Mouse (Mus musculus): Measurements from ENCODE around the gene Gm28048. TPM values are rescaled to one million over a fixed set of nuclear protein-coding genes. Genes with fewer than 3 reads are reported as not detected.

The Gm28048 gene
- 26.7 TPM for polyA plus RNA-seq (2014; fragmentation: Illumina TruSeq; extraction: RNeasy Lipid Tissue Mini Kit (QIAGEN cat#74804); ENCODE audit: insufficient read depth, low read depth, low replicate concordance)

DNA sequence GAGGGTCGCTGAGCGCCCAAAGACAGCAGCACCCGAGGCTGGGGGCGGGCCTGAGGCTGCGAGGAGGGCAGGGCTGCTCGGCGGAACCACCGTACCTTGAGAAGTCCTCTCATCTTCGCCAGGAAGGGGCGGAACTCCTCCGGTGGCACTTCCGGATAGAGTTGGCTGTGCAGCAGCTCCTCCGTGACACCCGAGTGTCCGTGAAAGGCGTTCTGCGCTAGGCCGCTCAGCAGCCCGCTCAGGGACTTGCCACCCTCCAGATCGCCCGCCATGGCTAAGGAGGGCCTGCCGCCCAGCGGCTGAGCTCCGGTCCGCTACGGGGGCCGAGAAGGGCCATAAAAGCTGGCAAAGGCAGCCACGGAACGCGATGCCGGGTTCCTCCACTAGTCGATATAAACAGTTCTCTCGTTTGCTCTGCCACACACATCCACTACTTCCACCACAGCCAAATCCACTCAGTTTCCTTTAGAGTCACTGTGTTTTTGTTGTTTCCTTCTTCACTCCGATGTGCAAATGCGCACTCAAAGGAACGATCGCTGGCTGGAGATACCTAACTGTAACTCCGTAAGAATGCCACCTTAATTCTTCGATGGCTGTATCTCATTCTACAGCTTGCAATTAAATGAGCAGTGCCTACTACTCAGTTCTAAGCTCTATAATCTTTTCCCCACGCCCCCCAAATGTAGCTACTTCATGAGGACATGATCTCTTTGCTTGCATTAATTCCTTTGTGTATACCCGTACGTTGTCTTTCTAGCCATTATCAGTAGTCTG, at the start of gene Gm28048, which contains the start of gene Commd1:
Gene Gm28048 (minus strand): TSS at position 107 of the 774 bp plus-strand sequence.
Gene Commd1 (minus strand): TSS at position 399 of the 774 bp plus-strand sequence.

GRCm38 (mm10) chr11:23007481-23008180, 25.7 kb upstream of the Gm28048 start, which contains the start of gene Fam161a:
TSS of gene Fam161a (plus strand) at chr11:23007531.

GRCm38 (mm10) chr11:22990393-22991126, 8.7 kb upstream of the Gm28048 start, which contains the start of gene Cct4:
TSS of gene Cct4 (plus strand) at chr11:22990519.

DNA sequence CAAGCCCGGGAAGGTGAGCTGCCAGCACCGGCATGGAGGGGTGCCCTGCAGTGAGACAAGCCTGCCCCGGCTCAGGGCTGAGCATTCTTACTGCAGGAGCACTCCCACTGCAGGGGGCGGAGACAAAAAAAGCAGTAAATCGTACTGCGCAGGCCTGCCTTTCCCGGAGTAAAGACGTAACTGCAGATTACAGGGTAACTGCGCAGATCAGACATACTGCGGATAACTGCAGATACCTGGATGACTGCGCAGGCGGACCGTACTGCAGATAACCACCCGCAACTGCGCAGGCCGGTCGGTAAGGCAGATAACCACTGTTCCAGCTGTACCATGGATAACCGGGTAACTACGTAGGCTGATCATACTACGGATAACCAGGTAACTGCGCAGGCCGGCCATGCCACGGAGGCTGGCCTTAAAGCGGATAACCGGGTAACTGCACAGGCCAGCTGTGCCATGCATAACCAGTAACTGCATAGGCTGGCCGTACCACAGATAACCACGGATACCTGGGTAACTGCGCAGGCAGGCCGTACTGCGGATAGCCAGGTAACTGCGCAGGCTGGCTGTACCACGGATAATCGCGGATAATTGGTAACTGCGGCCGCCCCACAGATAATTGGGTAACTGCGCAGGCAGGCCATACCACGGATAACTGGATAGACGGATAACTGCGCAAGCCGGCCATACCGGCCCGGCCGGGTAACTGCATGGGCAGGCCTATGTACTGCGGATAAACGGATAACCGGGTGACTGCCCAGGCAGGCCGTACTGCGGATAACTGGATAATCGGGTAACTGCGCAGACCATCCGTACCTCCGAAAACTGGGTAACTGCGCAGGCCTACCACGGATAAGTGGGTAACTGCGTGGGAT, 9.8 kb downstream of the Gm28048 start, which contains the start of gene Zrsr1:
Gene Zrsr1 (plus strand): TSS at position 171 of the 875 bp plus-strand sequence.

GRCm38 (mm10) chr11:22860335-22861227, 121.3 kb downstream of the Gm28048 start, which contains the start of gene B3gnt2:
TSS of gene B3gnt2 (minus strand) at chr11:22860961.

Other genes with a start within 250 kb of the Gm28048 start
- gene B3gnt2, start 121.1 kb downstream of the Gm28048 start, polyA plus RNA-seq (2014; fragmentation: Illumina TruSeq; extraction: RNeasy Lipid Tissue Mini Kit (QIAGEN cat#74804); ENCODE audit: insufficient read depth, low read depth, low replicate concordance) = 7.1 TPM
- 18.0 TPM for gene Zrsr1, start 10.1 kb downstream of the Gm28048 start, polyA plus RNA-seq (2014; fragmentation: Illumina TruSeq; extraction: RNeasy Lipid Tissue Mini Kit (QIAGEN cat#74804); ENCODE audit: insufficient read depth, low read depth, low replicate concordance)
- gene Commd1, start 292 bp upstream of the Gm28048 start, polyA plus RNA-seq (2014; fragmentation: Illumina TruSeq; extraction: RNeasy Lipid Tissue Mini Kit (QIAGEN cat#74804); ENCODE audit: insufficient read depth, low read depth, low replicate concordance) = 99.5 TPM
- gene Cct4, start 8.4 kb upstream of the Gm28048 start, polyA plus RNA-seq (2014; fragmentation: Illumina TruSeq; extraction: RNeasy Lipid Tissue Mini Kit (QIAGEN cat#74804); ENCODE audit: insufficient read depth, low read depth, low replicate concordance) = 125 TPM
- 12.2 TPM for gene Fam161a, start 25.4 kb upstream of the Gm28048 start, polyA plus RNA-seq (2014; fragmentation: Illumina TruSeq; extraction: RNeasy Lipid Tissue Mini Kit (QIAGEN cat#74804); ENCODE audit: insufficient read depth, low read depth, low replicate concordance)

Data from lung, adult 10 weeks (tissue).